Mouse (Mus musculus): Measurements from ENCODE around the gene Appbp2. TPM values are rescaled to one million over a fixed set of nuclear protein-coding genes. Genes with fewer than 3 reads are reported as not detected.

Appbp2 gene
- polyA plus RNA-seq, 1 experiment from 2014 or later: 50.2 TPM

DNA sequence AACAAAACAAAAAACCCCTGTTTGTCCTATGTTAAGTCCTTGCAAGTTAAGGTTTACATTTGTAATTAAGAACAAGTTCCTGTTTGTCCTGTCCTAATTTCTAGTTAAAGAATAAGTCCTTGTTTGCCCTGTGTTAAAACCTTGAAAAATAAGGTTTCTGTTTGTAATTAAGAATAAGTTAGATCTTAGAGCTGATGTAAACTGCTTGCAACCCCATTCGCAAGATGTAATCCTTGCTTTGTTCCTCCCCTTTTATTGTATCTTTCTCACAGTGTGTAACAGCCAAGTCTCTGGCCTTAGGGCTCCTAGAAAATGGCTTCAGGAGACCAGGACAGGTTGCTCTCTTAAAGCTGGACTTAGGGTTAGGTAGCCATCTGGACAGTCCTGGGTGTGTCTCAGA, 32.5 kb upstream of the Appbp2 start:
- H3K4me3 ChIP-seq (ENCODE audit: control insufficient read depth in 1 of 2, insufficient read depth in 1 of 2, low read depth in 1 of 2, low read length in 2 of 2): no peak overlapping the region
- H3K9ac ChIP-seq (ENCODE audit: low read length): no peak overlapping the region
- no peaks in the 10 kb centered on the region for H3K27me3 ChIP-seq (ENCODE audit: control insufficient read depth, insufficient read depth, low read length)
- no peak overlapping the region for H3K4me2 ChIP-seq (ENCODE audit: low read length)
- H3K36me3 ChIP-seq (ENCODE audit: control insufficient read depth, insufficient read depth, low read length): no peaks in the 10 kb centered on the region
- H3K4me1 ChIP-seq (ENCODE audit: control insufficient read depth in 2 of 2, insufficient read depth in 2 of 2, low read length in 2 of 2): no peaks in the 10 kb centered on the region
- H3K27ac ChIP-seq (replicated peaks in 1 of 2; ENCODE audit: control insufficient read depth in 1 of 2, insufficient read depth in 1 of 2, low read depth in 2 of 2, low read length in 2 of 2): no peak overlapping the region
- no peak for ATAC-seq (ENCODE audit: insufficient number of reproducible peaks, insufficient read depth, low FRiP score, low read depth)
- no peaks in the 10 kb centered on the region for H3K9me3 ChIP-seq (ENCODE audit: control insufficient read depth, low read length)
- WGBS: 95% methylated on average over 1 of the region's 1 CpGs

DNA sequence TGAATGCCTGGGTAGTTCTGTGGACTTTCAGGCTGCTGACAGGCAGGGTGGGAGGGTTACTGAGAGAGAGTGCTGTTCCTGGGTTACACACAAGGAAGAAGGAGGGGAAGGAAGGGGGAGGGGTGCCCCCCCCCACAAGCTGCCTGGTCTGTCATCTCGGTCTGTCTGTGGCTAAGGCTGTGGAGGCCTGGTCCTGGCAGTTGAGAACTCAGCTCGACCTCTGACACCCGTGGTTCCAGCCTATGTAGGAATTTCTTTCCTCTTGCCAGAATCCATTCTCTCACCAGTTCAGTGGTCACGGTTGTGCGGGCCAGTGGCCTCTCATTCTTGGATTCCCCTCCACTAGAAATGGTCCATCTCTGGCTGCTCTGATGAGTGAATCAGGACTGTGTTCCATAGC, 29.7 kb upstream of the Appbp2 start:
- H3K27ac ChIP-seq (replicated peaks in 1 of 2; ENCODE audit: control insufficient read depth in 1 of 2, insufficient read depth in 1 of 2, low read depth in 2 of 2, low read length in 2 of 2): no peak overlapping the region
- no peak for ATAC-seq (ENCODE audit: insufficient number of reproducible peaks, insufficient read depth, low FRiP score, low read depth)
- H3K27me3 ChIP-seq (ENCODE audit: control insufficient read depth, insufficient read depth, low read length): no peaks in the 10 kb centered on the region
- H3K9ac ChIP-seq (ENCODE audit: low read length): no peak overlapping the region
- H3K4me2 ChIP-seq (ENCODE audit: low read length): no peak overlapping the region
- no peaks in the 10 kb centered on the region for H3K36me3 ChIP-seq (ENCODE audit: control insufficient read depth, insufficient read depth, low read length)
- H3K9me3 ChIP-seq (ENCODE audit: control insufficient read depth, low read length): no peaks in the 10 kb centered on the region
- H3K4me1 ChIP-seq (ENCODE audit: control insufficient read depth in 2 of 2, insufficient read depth in 2 of 2, low read length in 2 of 2): no peaks in the 10 kb centered on the region
- H3K4me3 ChIP-seq (ENCODE audit: control insufficient read depth in 1 of 2, insufficient read depth in 1 of 2, low read depth in 1 of 2, low read length in 2 of 2): no peak overlapping the region
- 69% methylated on average over 5 of the region's 5 CpGs for WGBS

DNA sequence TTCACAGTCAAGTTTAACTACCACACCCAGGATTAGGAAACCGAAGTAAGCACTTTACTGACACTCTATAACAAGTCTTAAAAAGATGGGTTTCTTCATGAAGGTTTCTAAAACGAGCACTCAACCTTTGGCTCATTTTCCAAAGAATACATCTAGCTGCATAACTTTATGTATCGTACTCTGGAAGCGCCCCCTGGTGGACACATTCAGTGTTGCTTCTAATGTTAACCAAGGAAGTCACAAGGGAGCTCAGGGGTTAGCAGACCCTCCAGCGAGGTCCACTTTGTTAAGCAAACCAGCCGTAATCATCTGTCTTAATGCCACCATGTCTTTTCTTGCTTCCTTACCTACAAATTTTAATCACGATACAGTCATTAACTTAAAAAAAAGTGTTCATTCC, 26.3 kb upstream of the Appbp2 start:
- ATAC-seq (ENCODE audit: insufficient number of reproducible peaks, insufficient read depth, low FRiP score, low read depth): no peak

DNA sequence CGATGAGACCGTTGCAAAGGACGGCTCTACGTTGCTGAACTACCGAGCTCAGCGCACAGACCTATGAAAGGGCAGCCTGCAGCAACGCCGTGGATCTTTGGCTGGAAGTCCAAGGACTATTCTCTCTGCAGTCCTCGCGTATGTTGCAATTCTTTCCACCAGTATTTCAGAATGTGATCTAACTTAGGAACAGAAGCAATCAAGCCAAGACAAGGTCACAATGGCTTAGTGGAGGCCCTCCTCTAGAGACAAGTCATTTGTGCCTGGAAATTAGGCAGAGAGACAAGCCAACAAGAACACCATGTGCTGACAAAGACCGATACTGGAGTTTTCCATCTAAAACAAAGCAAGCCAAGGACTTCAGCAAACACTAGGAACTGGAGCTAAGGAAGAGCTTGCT, 24.0 kb upstream of the Appbp2 start:
- 90% methylated on average over 11 of the region's 11 CpGs for WGBS
- ATAC-seq (ENCODE audit: insufficient number of reproducible peaks, insufficient read depth, low FRiP score, low read depth): no peak
- peaks cover 4 to 7% of the 10 kb centered on the region in 2 experiments for H3K4me1 ChIP-seq (ENCODE audit: control insufficient read depth in 2 of 2, insufficient read depth in 2 of 2, low read length in 2 of 2)
- H3K36me3 ChIP-seq (ENCODE audit: control insufficient read depth, insufficient read depth, low read length): no peaks in the 10 kb centered on the region
- H3K4me3 ChIP-seq (ENCODE audit: control insufficient read depth in 1 of 2, insufficient read depth in 1 of 2, low read depth in 1 of 2, low read length in 2 of 2): no peak overlapping the region
- H3K27me3 ChIP-seq (ENCODE audit: control insufficient read depth, insufficient read depth, low read length): no peaks in the 10 kb centered on the region
- no peak overlapping the region for H3K9ac ChIP-seq (ENCODE audit: low read length)
- no peak overlapping the region for H3K4me2 ChIP-seq (ENCODE audit: low read length)
- no peak overlapping the region for H3K27ac ChIP-seq (replicated peaks in 1 of 2; ENCODE audit: control insufficient read depth in 1 of 2, insufficient read depth in 1 of 2, low read depth in 2 of 2, low read length in 2 of 2)
- no peaks in the 10 kb centered on the region for H3K9me3 ChIP-seq (ENCODE audit: control insufficient read depth, low read length)

More for the DNA sequence above, 26.3 kb upstream of the Appbp2 start:
- WGBS: 26% methylated on average over 7 of the region's 7 CpGs
- H3K9me3 ChIP-seq (ENCODE audit: control insufficient read depth, low read length): no peaks in the 10 kb centered on the region
- no peaks in the 10 kb centered on the region for H3K4me1 ChIP-seq (ENCODE audit: control insufficient read depth in 2 of 2, insufficient read depth in 2 of 2, low read length in 2 of 2)
- no peak overlapping the region for H3K4me3 ChIP-seq (ENCODE audit: control insufficient read depth in 1 of 2, insufficient read depth in 1 of 2, low read depth in 1 of 2, low read length in 2 of 2)
- no peak overlapping the region for H3K27ac ChIP-seq (replicated peaks in 1 of 2; ENCODE audit: control insufficient read depth in 1 of 2, insufficient read depth in 1 of 2, low read depth in 2 of 2, low read length in 2 of 2)
- H3K36me3 ChIP-seq (ENCODE audit: control insufficient read depth, insufficient read depth, low read length): no peaks in the 10 kb centered on the region
- no peak overlapping the region for H3K9ac ChIP-seq (ENCODE audit: low read length)
- no peaks in the 10 kb centered on the region for H3K27me3 ChIP-seq (ENCODE audit: control insufficient read depth, insufficient read depth, low read length)
- H3K4me2 ChIP-seq (ENCODE audit: low read length): no peak overlapping the region

DNA sequence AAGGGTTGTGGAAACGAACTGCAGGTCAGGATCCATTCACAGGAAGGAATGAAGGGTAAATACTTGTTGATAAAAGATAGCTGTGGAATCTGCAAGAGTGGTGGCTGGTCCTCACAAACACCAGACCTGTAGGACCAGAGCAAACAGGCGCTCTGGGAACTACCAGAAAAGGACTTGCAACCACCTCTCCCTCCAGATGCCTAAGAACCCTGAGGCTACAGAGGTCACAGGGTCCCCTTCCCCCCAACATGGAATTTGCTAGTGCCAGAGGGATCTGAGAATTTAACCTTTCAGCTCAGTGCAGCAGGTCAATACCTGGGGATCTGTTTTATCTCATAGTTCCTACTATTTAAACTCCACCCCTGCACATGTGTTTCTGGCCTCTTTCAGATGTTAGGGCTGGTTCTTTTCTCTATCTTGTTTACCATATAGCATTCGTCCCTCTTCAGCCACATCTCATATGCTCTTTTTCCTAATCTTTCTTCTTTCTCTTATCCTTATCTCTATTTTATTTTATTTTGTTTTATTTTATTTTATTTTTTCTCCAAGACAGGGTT, 20.6 kb upstream of the Appbp2 start:
- Histone ChIP-seq H3K27me3 (ENCODE audit: control insufficient read depth, insufficient read depth, low read length) (no peaks in the 10 kb centered on the region), H3K9ac (ENCODE audit: low read length) (no peak overlapping the region)

DNA sequence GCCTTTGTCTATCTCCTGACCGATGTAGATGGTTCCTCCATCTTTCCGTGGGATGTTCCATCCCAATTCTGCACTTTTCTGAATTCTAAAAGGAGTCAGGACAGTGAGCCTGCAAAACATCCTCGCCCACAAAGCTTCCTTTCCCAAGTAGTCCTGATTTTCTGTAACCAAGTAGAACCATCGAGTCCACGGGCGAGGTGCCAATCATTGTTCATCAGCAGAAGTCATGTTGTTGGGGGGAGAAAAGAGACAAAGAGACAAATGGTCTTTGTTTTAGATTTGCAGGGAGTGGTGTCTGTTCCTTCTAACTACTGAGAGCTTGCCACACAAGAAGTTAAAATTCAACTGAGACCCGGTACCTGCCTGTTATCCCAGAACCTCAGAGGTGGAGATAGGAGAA, 18.7 kb upstream of the Appbp2 start:
- H3K4me1 ChIP-seq (ENCODE audit: control insufficient read depth in 2 of 2, insufficient read depth in 2 of 2, low read length in 2 of 2): peaks cover 4 to 7% of the 10 kb centered on the region in 2 experiments
- no peak overlapping the region for H3K4me3 ChIP-seq (ENCODE audit: control insufficient read depth in 1 of 2, insufficient read depth in 1 of 2, low read depth in 1 of 2, low read length in 2 of 2)
- H3K27ac ChIP-seq (replicated peaks in 1 of 2; ENCODE audit: control insufficient read depth in 1 of 2, insufficient read depth in 1 of 2, low read depth in 2 of 2, low read length in 2 of 2): no peak overlapping the region
- WGBS: 82% methylated on average over 7 of the region's 7 CpGs
- H3K9ac ChIP-seq (ENCODE audit: low read length): no peak overlapping the region
- no peak for ATAC-seq (ENCODE audit: insufficient number of reproducible peaks, insufficient read depth, low FRiP score, low read depth)
- no peaks in the 10 kb centered on the region for H3K36me3 ChIP-seq (ENCODE audit: control insufficient read depth, insufficient read depth, low read length)
- H3K9me3 ChIP-seq (ENCODE audit: control insufficient read depth, low read length): no peaks in the 10 kb centered on the region
- no peaks in the 10 kb centered on the region for H3K27me3 ChIP-seq (ENCODE audit: control insufficient read depth, insufficient read depth, low read length)
- H3K4me2 ChIP-seq (ENCODE audit: low read length): no peak overlapping the region

More for the DNA sequence above, 20.6 kb upstream of the Appbp2 start:
- Histone ChIP-seq H3K9me3 (ENCODE audit: control insufficient read depth, low read length) (no peaks in the 10 kb centered on the region), H3K36me3 (ENCODE audit: control insufficient read depth, insufficient read depth, low read length) (no peaks in the 10 kb centered on the region), H3K4me1 (ENCODE audit: control insufficient read depth in 2 of 2, insufficient read depth in 2 of 2, low read length in 2 of 2) (peaks cover 4 to 7% of the 10 kb centered on the region in 2 experiments), H3K4me3 (ENCODE audit: control insufficient read depth in 1 of 2, insufficient read depth in 1 of 2, low read depth in 1 of 2, low read length in 2 of 2) (no peak overlapping the region), H3K27ac (replicated peaks in 1 of 2; ENCODE audit: control insufficient read depth in 1 of 2, insufficient read depth in 1 of 2, low read depth in 2 of 2, low read length in 2 of 2) (no peak overlapping the region), H3K4me2 (ENCODE audit: low read length) (no peak overlapping the region)
- no peak for ATAC-seq (ENCODE audit: insufficient number of reproducible peaks, insufficient read depth, low FRiP score, low read depth)
- WGBS: 12% methylated on average over 3 of the region's 3 CpGs

DNA sequence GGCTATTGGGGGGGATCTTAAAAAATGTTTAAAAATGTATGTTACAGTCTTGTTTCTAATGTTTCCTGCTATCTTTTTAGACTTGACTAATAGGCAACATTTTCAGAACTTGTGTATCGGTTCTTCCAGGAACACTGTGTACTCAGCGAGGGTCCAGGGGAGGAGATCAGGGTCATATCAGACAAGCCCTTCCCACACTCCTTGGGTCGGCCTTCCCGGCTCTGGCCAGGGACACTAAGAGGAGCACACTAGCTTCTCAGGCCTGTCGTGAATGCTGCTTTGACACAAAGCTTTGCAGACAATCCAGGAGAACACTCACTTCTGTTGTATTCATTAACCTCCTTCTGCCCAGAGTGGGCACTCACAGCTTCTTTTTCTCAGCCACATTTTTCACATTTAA, 18.1 kb upstream of the Appbp2 start:
- no peak overlapping the region for H3K4me3 ChIP-seq (ENCODE audit: control insufficient read depth in 1 of 2, insufficient read depth in 1 of 2, low read depth in 1 of 2, low read length in 2 of 2)
- ATAC-seq (ENCODE audit: insufficient number of reproducible peaks, insufficient read depth, low FRiP score, low read depth): no peak
- no peaks in the 10 kb centered on the region for H3K9me3 ChIP-seq (ENCODE audit: control insufficient read depth, low read length)
- peaks cover 4 to 7% of the 10 kb centered on the region in 2 experiments for H3K4me1 ChIP-seq (ENCODE audit: control insufficient read depth in 2 of 2, insufficient read depth in 2 of 2, low read length in 2 of 2)
- H3K27me3 ChIP-seq (ENCODE audit: control insufficient read depth, insufficient read depth, low read length): no peaks in the 10 kb centered on the region
- H3K9ac ChIP-seq (ENCODE audit: low read length): no peak overlapping the region
- H3K4me2 ChIP-seq (ENCODE audit: low read length): no peak overlapping the region
- H3K27ac ChIP-seq (replicated peaks in 1 of 2; ENCODE audit: control insufficient read depth in 1 of 2, insufficient read depth in 1 of 2, low read depth in 2 of 2, low read length in 2 of 2): no peak overlapping the region
- H3K36me3 ChIP-seq (ENCODE audit: control insufficient read depth, insufficient read depth, low read length): no peaks in the 10 kb centered on the region
- 62% methylated on average over 5 of the region's 5 CpGs for WGBS

DNA sequence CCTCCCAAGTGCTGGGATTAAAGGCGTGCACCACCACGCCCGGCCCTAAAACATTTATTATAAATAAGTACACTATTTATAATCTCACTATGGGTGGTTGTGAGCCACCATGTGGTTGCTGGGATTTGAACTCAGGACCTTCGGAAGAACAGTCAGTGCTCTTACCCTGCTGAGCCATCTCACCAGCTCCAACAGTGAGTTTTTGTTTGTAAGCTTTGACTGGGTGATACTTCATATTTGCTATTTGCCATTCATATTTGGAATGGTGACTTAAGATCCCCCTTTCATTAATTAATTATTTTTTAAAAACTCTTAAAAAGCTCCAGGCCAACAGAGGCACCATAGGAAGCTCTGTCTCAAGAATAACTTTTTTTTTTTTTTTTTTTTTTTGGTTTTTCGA, 17.0 kb upstream of the Appbp2 start:
- Histone ChIP-seq H3K4me2 (ENCODE audit: low read length) (no peak overlapping the region), H3K27me3 (ENCODE audit: control insufficient read depth, insufficient read depth, low read length) (no peaks in the 10 kb centered on the region), H3K36me3 (ENCODE audit: control insufficient read depth, insufficient read depth, low read length) (no peaks in the 10 kb centered on the region), H3K4me3 (ENCODE audit: control insufficient read depth in 1 of 2, insufficient read depth in 1 of 2, low read depth in 1 of 2, low read length in 2 of 2) (no peak overlapping the region), H3K4me1 (ENCODE audit: control insufficient read depth in 2 of 2, insufficient read depth in 2 of 2, low read length in 2 of 2) (peaks cover 4 to 7% of the 10 kb centered on the region in 2 experiments), H3K27ac (replicated peaks in 1 of 2; ENCODE audit: control insufficient read depth in 1 of 2, insufficient read depth in 1 of 2, low read depth in 2 of 2, low read length in 2 of 2) (no peak overlapping the region), H3K9ac (ENCODE audit: low read length) (no peak overlapping the region), H3K9me3 (ENCODE audit: control insufficient read depth, low read length) (no peaks in the 10 kb centered on the region)
- WGBS: 96% methylated on average over 5 of the region's 5 CpGs
- no peak for ATAC-seq (ENCODE audit: insufficient number of reproducible peaks, insufficient read depth, low FRiP score, low read depth)
